Mouse (Mus musculus) frontal cortex, postnatal 36 days (tissue): ENCODE results near the gene Ing4.
"Not testable (repeated sequence)": the region's sequence is repeated elsewhere in the genome, so short reads cannot be mapped to it uniquely, and the experiment has no call there.

Source experiments
- DNase-seq, 2 experiments: peaks; one replicate each; pipeline ENCODE4 v3.0.0; 2022; ENCODE audit warnings: low spot score in 2 of 2

Ing4 gene

DNA sequence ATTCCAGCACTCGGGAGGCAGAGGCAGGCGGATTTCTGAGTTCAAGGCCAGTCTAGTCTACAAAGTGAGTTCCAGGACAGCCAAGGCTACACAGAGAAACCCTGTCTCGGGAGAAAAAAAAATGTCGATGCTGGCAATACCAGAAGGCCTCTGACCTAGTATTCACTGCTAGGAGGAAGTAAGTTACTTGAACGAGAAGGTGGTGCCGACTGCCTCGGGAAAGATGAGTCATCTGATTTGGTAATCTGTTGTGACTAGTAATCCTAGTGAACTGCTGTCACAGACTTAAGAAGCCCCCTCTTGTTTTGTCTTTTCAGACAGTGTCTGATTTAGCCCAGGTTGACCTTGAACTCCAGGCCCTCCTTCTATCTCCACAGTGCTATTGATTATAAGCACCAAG, 1.5 kb downstream of the Ing4 start:
- DNase-seq: no peak

DNA sequence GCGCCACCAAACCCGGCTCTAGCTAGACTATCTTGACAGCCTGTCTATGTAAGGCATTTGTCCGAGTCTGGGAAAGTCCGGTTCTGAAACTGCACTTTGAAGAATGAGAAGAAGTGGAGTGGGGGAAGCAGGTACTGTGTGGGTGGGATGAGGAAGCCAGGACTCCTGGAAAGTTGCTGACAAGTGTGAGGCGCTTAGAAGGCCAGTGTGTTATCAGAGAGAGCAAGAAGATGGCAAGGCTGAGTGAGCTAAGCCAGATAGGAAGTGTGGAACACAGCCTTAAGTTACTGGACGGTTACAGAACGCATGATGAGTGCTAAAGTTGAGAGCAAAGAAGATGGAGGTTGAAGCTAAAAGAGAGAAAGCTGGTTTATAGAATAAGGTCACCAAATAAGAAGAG, 2.5 kb downstream of the Ing4 start:
- no peak for DNase-seq

DNA sequence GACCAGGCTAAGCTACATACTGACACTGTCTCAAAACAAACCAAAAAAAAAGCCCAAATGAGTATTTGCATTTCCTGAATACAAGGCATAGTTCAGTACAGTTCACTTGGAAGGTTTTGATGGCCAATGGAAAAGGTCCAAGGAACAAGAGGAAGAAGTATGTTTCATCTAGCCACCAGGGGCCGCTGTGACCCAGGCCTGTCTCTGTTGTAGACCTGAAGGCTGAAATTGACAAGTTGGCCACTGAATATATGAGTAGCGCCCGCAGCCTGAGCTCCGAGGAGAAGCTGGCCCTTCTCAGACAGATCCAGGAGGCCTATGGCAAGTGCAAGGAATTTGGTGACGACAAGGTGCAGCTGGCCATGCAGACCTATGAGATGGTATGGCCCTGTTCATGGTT, 7.1 kb downstream of the Ing4 start:
- DNase-seq: peak; percentile 71 to 75

DNA sequence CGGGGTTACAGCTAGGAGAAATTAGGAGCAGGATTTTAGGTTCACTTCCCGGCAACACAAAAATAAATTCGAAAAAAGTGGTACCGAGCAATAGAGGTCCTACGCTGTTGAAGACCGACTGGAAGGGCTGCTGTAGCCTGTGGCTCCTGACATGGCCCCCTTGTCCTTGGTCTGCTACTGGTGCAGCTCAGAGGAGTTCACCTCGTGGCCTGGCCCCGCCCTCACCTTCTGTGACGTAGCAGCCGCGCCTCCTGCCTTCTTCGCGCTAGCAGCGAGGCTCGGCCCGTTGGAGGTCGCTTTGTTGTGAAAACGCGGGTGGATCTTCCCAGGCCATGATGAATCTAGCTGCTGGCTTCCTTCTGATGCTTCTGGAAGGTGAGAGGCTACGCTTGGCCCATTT, 10.1 kb downstream of the Ing4 start, which contains the start of gene Acrbp:
TSS of gene Acrbp (plus strand) at position 12 of the 400 bp plus-strand sequence.
- no peak for DNase-seq

DNA sequence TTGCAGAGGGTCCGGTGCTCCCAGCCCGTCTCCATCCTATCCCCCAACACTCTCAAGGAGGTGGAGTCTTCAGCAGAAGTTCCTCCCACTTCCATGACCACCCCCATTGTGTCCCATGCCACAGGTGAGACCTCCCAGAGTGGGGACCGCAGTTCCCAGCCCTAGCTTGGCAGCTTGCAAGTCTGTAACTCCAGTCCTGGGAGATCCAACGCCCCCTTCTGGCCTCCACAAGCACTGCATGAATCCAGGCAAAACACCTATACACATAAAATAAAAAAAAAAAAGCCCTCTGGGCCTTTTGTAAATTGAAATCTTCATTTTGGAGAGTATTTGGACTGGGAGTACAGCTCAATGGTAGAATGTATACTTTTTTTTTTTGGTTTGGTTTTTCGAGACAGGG, 11.7 kb downstream of the Ing4 start:
- no peak for DNase-seq

DNA sequence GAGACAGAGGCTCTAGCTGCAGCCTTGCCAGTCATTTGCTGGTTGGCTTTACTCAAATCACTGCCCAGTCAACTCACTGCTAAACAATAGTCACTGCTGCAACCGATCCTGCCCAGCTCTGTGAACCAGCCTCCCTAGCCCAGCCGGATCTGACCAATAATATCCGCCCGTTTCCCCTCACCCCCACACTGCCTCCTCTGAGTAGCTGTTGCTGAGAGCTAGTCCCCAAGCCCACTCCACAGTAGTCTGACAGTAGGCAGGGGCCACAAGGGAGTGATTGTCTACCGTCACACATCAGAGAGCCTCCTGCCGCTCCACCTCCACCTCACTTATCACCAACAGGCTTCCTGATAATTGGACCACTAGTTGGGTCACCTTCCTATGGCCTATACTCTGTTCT, 21.9 kb downstream of the Ing4 start:
- no peak for DNase-seq

DNA sequence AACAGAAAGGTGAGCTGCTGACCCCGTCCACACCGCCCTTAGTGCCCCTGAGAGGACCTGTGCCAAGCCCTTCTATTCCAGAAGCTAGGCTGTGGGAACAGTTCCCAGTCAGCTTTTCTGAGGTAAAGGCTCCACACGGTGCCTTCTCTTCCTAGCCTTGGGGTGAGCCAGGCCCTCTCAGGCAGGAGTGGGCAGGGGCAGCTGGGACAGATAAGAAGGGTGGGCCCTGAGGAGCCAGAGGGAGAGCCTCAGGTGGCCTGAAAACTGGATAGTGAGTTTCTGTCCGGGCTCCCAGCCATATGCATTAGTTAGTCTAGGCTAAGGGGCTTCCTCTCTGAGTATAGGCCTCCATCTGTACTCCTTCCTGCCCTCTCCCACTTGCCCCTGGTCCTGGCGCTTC, 23.0 kb downstream of the Ing4 start:
- no peak for DNase-seq

DNA sequence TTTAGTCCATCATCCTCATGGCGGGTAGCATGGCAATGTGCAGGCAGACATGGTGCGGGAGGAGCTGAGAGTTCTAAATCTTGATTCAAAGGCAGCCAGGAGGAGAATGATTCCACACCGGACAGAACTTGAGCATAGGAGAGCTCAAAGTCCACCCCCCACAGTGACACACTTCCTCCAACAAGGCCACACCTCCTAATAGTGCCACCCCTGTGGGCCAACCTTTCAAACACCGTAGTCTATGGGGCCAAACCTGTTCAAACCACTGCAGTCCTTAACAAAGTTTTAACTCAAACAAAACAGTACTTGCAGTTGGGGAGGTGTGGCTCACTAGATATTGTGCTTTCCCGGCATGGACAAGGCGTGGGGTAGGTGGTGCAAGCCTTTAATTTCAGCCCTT, 24.3 kb downstream of the Ing4 start:
- DNase-seq: no peak

DNA sequence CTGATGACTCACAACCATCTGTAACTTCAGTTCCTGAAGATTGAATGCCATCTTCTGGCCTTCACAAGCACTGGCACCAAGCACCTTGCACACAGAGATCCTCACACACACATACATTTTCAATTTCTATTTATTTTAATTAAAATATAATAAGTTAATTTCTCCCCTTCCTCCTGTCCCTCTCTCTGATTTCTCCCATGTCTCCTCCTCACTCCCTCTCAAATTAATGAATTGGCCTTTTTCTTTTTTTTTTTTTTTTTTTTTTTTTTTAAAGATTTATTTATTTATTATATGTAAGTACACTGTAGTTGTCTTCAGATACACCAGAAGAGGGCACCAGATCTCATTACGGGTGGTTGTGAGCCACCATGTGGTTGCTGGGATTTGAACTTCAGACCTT, 25.7 kb downstream of the Ing4 start:
- DNase-seq: not testable (repeated sequence)

DNA sequence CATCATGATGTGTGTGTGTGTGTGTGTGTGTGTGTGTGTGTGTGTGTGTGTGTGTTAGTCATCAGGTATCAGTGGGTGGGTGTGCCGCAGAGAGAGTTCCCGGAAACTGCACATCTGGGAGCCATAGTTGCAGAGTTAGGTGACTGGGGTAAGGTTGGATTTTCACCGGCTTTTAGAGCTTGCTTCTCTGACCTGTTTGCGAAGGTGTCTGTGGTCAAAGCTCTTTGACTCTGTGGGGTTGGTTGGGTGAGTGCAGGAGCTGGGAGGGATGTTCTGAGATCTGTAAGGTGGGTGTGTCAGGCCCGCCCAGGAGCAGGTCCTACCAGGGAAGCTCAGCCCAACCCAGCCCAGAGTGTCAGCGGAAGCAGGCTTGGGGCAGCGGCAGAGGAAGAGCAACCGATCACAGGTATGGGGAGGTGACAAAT, 28.0 kb downstream of the Ing4 start, which contains the start of gene Lpar5:
TSS of gene Lpar5 (plus strand) at position 350 of the 425 bp plus-strand sequence.
- DNase-seq: no peak

DNA sequence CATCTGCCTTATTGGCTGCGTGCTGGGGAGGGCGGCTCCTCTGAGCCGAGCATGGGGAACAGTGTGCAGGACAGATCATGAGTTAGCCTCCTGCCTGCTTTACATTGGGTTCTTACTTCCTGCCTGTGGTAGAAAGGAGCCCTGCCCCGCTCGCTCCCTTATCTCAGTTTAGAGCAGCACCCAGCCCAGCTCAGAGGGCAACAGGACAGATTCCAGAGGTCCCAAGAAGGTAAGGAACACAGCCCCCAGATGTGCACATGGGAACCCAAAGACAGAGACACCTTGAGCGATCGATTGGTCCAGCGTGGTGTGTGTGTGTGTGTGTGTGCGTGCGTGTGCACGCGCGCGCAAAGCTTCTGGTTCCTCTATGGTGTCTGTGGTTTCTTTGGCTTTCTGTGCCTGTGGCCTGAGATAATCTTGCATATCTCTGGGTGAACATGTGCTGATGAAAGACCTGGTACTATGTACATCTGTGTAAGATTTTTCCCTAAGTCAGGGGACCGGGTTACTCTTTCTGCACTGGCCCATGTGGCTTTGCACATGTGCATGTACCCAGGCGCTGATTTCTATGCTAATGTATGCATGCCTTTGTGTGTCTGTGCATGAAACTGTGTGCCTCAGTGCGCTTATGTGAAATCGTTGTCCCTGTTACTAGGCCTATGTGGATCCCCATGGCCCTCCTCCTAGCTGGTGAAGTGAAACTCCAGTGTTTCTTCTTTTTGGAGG, 31.8 kb downstream of the Ing4 start:
- DNase-seq: no peak

DNA sequence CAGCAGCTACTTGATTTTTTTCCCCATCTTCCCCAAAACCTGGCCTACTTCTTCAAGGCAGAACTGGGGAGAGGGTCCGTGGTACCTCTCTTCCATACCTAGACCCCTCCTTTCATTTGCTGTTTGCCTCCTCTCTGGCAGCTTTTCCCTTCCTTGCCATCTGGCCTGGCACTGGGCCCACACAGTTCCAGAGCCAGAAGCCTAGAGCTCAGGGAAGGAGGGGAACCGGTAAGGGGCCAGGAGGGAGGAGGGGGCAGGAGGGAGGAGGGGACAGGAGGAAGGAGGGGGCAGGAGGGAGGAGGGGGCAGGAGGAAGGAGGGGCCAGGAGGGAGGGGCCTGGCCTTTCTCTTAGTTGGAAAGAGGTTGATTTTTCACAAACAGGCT, 32.3 kb downstream of the Ing4 start:
- DNase-seq: peak in 1 of 2 experiments; percentile 62

DNA sequence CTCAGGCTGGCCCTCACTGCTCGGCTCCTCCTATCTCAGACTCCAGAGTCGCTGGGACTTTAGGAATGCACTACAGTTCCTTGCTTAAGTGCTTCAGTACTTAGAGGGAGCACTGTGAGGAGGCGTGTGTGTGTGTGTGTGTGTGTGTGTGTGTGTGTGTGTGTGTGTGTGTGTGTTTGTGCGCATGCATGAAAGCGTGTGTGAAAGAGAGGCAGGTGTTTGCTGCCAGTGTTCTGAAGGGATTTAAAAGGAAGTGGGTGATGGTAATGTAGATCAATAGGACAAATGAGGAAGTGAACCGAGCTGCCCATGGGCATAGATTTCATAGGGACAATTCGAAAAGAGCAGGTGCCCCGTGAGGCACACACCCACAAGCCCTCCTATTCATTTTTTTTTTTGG, 34.3 kb downstream of the Ing4 start:
- DNase-seq: no peak

DNA sequence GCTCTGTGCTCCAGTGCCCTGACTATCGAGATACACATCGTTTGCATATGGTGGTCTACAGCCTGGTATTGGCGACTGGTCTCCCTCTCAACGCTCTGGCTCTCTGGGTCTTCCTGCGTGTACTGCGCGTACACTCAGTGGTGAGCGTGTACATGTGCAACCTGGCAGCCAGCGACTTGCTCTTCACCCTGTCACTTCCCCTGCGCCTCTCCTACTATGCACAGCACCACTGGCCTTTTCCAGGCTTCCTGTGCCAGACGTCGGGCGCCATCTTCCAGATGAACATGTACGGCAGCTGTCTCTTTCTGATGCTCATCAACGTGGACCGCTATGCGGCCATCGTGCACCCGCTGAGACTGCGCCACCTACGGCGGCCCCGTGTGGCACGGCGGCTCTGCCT, 41.8 kb downstream of the Ing4 start:
- no peak for DNase-seq

DNA sequence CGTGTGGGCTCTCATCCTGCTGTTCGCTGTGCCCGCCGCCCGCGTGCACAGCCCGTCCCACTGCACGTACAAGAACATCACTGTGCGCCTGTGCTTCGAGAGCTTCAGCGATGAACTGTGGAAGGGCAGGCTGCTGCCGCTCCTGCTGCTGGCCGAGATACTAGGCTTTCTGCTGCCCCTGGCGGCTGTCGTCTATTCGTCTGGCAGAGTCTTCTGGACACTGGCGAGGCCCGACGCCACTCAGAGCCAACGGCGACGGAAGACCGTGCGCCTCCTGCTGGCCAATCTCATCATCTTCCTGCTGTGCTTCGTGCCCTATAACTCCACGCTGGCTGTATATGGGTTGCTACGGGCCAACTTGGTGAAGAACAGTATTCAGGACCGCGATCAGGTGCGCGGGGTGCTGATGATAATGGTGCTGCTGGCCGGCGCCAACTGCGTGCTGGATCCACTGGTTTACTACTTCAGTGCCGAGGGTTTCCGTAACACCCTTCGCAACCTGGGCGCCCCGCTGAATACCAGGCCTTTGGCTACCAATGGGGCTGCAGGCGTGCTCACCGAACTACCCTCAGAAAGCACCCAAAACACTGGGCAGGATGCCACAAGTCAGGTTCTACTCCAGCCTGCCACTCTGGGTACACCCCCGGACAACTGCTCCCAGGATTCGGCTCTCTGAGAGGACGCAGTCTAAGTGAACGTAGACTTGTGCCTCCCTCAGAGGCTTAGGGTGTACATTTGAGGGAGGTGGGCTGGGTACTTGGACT, 42.4 kb downstream of the Ing4 start:
- DNase-seq: peak; percentile 59 to 84

DNA sequence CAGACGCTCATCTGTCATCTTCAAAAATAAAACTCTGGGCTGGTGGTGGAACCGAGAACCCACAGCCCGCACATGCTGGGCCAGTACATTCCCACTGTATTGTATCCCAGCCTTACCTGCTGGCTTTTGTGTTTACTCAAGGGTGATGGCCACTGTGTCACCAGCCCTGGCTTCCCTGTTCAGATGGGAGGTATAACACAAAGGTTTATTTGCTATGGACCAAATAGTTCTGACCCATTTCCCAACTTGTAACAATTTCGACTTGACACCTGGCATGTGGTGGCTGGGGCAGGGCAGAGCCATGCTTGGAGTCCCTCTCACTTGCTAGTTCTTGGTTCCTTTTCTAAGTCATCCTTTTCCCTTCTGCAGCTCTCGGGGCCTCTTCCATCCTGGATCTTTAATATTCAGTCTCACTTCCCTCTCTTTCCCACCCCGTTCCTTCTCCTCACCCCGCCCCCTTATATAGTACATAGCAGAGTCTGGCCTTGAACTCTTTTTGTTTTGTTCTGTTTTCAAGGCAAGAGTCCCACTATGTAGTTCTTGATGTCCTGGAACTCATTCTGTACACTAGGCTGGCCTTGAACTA, 43.3 kb downstream of the Ing4 start:
- DNase-seq: no peak

DNA sequence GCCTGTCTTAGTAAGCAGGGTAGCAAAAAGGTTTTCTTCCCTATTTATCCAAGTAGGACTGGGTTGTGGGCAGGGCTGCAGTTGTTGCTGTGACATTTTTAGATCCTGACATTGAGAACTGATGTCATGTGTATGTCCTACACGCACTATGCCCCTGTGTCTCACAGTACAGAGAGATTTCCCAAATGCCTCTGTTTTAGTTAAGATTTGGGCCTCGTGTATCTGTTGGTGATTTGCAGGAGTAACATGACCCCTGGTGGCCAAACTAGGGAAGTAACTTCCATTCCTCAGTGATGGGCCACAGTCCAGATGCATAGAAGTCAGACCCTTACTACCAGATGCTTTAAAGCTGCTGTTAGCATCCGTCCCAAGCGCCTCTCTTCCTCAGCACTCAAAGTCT, 44.9 kb downstream of the Ing4 start:
- peak; percentile 57 to 77 for DNase-seq

DNA sequence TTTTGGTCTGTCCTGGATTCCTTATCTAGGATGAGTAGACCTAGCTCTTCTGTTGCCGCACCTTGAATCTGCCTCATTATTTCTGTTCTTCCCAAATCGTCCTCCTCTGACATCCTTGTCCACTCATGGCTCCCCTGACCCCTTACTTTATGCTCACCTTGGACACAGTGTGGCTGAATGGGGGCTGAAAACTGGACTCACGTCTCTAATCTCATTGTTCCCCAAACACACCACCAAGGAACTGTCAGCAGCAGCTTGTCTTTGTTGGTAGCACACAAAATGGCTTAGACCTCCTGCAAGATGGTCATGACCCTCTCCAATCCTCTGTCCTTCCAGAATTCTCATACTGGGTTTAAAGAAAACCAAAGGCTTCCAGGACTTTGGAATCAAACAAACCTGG, 48.4 kb downstream of the Ing4 start:
- DNase-seq: no peak

DNA sequence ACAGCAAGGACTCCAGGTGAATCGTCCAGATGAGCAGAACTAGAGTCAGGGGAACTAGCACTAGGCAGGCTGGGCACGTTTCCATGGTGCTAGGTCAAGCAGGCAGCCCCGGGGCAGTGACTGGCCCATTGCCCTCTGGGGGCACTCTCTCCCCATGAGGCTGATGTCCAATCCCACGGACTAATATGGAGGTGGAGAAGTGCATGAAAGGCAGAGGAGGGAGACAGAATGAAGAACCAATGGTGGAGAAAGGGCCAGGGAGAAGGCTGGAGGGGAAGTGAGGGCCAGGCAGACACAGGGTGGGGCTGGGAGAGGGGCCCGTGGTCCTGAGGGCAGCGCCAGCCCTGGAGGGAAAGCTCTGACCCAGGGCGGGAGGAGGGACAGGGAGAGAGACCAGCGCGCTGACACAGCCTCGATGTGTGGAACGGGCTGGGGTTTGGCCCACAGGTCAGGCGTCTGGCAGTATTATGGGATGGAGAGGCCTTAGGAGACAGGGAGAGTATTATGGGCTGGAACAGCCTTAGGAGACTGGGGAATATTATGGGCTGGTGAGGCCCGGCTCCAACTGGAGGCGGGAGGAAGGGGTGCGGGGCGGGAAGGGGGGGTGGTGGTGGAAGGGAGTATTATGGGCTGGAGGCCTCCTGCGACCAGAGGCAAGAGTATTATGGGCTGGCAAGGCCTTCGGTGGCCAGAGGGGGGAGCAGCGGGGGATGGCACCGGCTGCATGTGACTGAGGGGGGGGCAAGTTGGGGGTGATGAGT, 49.2 kb downstream of the Ing4 start:
- DNase-seq: peak; percentile 51 to 69

DNA sequence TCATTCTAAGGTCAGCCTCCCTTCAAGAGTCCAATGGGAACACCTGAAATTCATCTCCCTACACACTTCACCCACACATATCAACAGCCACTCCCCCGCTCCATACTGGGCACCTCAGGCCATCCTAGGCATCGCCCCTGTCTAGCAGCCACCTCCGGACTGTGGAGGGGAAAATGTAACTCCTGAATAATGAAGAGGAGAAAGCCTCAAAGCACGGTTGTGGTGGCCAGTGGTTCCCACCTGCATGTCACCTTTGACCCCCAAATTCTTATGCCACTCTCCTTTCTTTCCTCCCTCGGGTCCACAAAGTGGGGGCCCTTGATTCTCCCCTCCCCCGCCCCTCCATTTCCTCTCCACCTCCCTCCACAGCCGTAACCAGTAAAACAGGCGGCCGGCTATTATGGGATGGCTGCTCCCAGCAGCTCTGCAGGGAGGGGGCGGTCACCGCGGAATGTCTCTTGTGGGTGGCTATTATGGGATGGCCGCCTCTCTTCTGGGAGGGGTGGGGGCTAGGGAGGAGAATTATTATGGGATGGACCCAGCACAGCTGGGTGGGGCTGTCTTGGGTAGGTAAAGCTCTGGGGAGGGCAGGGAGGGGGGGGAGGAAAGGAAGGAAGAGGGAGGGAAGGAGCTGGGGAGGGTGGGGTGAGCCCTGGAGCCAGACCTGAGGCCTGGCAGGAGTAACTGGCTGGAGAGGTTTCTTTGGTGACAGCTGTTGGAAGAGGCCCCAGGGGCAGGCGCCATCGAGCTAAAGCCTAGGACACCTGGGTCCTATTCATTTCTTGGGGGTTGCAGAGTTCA, 50.2 kb downstream of the Ing4 start:
- DNase-seq: peak; percentile 74 to 87

DNA sequence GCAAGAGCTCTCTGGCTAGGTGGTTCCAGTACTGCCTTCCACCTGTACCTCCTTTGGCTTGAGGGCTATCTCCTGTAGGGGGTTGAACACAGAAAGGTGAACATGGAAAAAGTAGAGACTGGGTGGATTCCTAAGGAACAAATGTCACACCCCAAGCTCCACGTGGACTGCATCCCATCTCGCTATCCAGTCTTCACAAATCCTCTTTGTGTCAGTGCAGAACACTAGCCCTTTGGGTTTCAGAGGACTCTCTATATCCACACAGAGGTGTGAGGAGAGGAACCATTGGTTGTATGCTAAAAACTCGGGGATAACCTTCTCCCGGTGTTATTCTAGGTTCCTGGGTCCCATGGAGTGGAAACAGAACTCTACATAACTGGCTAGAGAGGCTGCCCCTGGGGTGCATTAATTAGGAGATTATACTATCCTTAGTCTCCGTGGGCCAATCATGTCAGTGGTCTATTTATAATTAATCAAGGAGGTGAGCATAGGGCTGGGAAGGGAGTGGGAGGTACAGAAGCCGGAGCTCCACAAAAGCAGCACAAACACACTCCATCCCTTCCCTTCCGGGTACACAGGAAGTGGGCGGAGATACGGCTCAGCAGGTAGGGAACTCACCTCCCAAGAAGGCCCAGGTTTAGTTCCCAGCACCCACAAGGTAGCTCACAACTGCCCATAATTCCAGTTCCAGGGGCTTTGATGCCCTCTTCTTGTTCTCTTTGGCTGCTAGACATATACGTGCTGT, 51.0 kb downstream of the Ing4 start:
- no peak for DNase-seq
